Mouse (Mus musculus) embryonic fibroblast, embryonic 13.5 days (primary cell): ENCODE results near the gene Ntrk3.

ENCODE experiments used
- CTCF ChIP-seq: IDR thresholded peaks from 2 replicates; pipeline ENCODE4 v1.5.1; 2011; ENCODE audit warnings: mild to moderate bottlenecking, control low read depth, low read length, moderate library complexity, borderline replicate concordance; ENCODE audit not compliant: insufficient read depth
- POLR2A ChIP-seq: IDR thresholded peaks from 2 replicates; pipeline ENCODE4 v1.6.1; 2011; ENCODE audit warnings: low read depth, mild to moderate bottlenecking, control low read depth, low read length, moderate library complexity

DNA sequence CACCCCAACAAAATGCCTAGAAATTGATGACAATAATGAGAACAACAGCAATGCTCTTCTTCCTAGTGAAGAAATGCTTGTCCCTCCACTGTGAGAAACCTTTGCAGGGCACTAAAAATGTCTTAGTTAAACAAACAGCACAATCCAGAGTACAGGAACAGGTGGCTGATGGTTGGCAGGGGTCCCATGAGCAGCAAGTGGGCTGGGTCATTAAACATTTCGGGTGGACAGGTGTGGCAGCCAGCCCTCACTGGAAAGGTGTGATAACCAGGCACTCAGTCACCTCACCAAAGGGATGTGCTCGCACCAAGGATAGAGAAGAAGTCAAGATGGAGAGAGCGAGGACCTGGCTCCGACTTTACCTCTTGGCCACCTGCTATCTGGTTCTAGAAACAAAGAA is 306.2 kb downstream of the Ntrk3 start:
- TF ChIP-seq CTCF (no peak), POLR2A (no peak)
